Mouse (Mus musculus): Measurements from ENCODE around the gene Yipf1.

DNA sequence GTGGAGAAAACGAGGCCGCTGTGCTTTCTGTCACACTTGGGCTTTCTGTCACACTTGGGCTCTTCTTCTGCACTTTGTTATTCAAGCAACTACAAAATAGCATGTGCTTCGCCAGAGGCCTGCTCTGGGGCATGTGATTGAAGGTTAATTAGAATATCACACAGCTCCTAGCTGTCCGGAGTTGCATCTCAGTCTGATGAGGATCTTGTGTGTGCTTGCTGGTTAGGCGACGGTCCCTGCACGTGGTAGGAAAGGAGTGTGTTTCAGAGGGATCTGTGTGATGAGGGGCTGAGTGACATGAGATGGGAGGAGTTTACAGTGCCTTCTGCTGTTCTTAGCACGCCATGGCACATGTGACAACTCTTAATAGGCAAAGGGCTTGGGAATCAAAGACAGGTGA, 73.3 kb downstream of the Yipf1 start:
- TF ChIP-seq CTCF (IDR thresholded peaks at IDR 0.05; ENCODE audit: low read depth) (no peak), EP300 (IDR thresholded peaks at IDR 0.05; ENCODE audit: low read depth) (no peak)

Measured in liver, postnatal 0 days (tissue).